Mouse (Mus musculus) midbrain, embryonic 10.5 days (tissue): Measurements from ENCODE around the gene Kcng1. TPM values are rescaled to one million over a fixed set of nuclear protein-coding genes. Genes with fewer than 3 reads are reported as not detected.

Experiments
- DNase-seq: peaks from one replicate; pipeline ENCODE4 v3.0.0-alpha.2; 2017; ENCODE audit warnings: low spot score
- H3K27ac ChIP-seq: fragments of 300-500 bp; sonication (generic); replicated peaks from 2 replicates; pipeline ENCODE4 v1.5.1; 2016; ENCODE audit warnings: mild to moderate bottlenecking
- H3K27me3 ChIP-seq: fragments of 300-500 bp; sonication (generic); 2 replicates; pipeline ENCODE4 v1.6.1; 2016; ENCODE audit warnings: low read depth, mild to moderate bottlenecking; ENCODE audit not compliant: poor library complexity, severe bottlenecking
- H3K36me3 ChIP-seq: fragments of 300-500 bp; sonication (generic); 2 replicates; pipeline ENCODE4 v1.6.1; 2016; ENCODE audit warnings: mild to moderate bottlenecking, moderate library complexity
- H3K4me1 ChIP-seq: fragments of 300-500 bp; sonication (generic); 2 replicates; pipeline ENCODE4 v1.6.1; 2016
- H3K4me3 ChIP-seq: fragments of 300-500 bp; sonication (generic); 2 replicates; pipeline ENCODE4 v1.5.1; 2016; ENCODE audit warnings: mild to moderate bottlenecking, moderate library complexity
- H3K9me3 ChIP-seq: fragments of 300-500 bp; sonication (generic); replicated peaks from 2 replicates; pipeline ENCODE4 v1.6.1; 2016; ENCODE audit warnings: mild to moderate bottlenecking
- WGBS: fragments of 180-500 bp; shearing (Covaris S2); methylation state at CpG from one replicate; pipeline ENCODE4 v1.1.7; 2016; 5-methylcytosine and 5-hydroxymethylcytosine counted together
- polyA plus RNA-seq: library from polyadenylated mRNA; unstranded; fragments of >200 nt; fragmentation: Nextera tagmentation; extraction: Ambion mirVana; gene quantifications from 2 replicates; pipeline ENCODE4 v1.2.1, GENCODE M21; 2016

Gene Kcng1
- polyA plus RNA-seq, 1 experiment from 2014 or later = 4.4 TPM

DNA sequence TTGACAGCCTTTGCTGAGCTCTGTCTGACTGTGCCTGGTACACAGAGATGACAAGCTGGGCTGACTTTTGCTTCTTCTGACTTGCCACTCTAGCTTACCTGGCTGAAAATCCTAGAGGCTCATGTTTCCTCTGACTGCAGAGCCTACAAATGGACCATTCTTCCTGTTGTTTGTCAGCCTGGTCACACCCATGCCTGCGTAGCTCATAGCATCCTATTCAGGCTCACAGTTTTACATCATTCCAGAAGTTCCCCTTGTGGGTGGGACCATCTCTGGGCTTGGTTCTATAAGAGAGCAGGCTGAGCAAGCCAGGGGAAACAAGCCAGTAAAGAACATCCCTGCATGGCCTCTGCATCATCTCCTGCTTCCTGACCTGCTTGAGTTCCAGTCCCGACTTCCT is 8.3 kb upstream of the Kcng1 start:
- H3K36me3 ChIP-seq = no peaks in the 10 kb centered on the region
- peaks cover 13% of the 10 kb centered on the region; the same call in 1 of the 2 replicates for H3K27me3 ChIP-seq
- H3K9me3 ChIP-seq = peaks cover 8% of the 10 kb centered on the region; the same call in 1 of the 2 replicates
- no peak overlapping the region for H3K4me3 ChIP-seq
- WGBS = 82% methylated on average over 2 of the region's 2 CpGs
- DNase-seq = no peak
- H3K4me1 ChIP-seq = peaks cover 45% of the 10 kb centered on the region
- H3K27ac ChIP-seq = no peak overlapping the region

DNA sequence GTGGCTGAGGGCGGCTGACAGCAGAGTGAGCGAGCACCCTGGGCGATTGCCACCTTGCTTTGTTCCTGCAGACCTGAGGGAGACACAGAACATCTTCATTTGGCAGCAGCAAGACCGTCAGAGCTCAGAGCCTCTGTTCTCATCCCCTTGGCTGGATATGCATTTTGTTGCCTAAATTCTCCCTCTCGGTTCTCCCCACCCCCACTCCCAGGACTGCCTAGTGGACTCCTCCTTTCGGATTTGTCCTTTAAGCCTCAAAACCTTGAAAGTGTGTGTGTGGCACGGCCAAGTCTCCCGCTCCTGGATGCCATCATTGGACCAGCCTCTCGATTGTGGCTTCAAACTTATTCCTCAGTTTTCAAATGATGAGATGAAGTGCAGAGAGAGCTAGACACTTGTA is 7.5 kb upstream of the Kcng1 start:
- Histone ChIP-seq H3K4me3 (no peak overlapping the region), H3K27ac (no peak overlapping the region), H3K4me1 (peaks cover 43% of the 10 kb centered on the region), H3K9me3 (peaks cover 8% of the 10 kb centered on the region; the same call in 1 of the 2 replicates), H3K36me3 (no peaks in the 10 kb centered on the region), H3K27me3 (peaks cover 17% of the 10 kb centered on the region)
- 59% methylated on average over 9 of the region's 9 CpGs for WGBS
- no peak for DNase-seq

DNA sequence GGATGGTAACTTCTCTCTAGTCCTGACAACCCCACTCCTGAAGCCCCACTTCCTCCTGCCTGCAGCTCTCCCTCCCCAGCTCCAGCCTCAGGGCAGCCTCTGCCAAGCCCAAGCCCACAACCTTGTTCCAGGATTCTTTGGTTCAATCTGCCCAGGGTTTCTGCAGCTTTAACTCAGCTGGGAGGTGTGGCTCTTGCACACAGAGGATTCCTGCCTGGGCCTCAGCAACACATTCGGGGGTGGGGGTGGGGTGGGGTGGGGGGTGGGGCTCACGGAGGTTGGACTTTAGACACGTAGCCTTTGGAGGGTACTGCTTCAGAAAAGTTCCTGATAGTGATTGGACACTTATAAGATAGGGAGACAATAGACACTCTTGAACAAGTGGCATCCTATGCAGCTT is 5.5 kb upstream of the Kcng1 start:
- H3K4me3 ChIP-seq = no peak overlapping the region
- H3K4me1 ChIP-seq = peaks cover 28% of the 10 kb centered on the region
- H3K9me3 ChIP-seq = peaks cover 8% of the 10 kb centered on the region; the same call in 1 of the 2 replicates
- H3K27ac ChIP-seq = 0 out of 2 replicates have a peak overlapping the region, but pooled peaks have one; percentile 38
- H3K27me3 ChIP-seq = peaks cover 35% of the 10 kb centered on the region
- H3K36me3 ChIP-seq = no peaks in the 10 kb centered on the region
- no peak for DNase-seq
- WGBS = 15% methylated on average over 3 of the region's 3 CpGs

DNA sequence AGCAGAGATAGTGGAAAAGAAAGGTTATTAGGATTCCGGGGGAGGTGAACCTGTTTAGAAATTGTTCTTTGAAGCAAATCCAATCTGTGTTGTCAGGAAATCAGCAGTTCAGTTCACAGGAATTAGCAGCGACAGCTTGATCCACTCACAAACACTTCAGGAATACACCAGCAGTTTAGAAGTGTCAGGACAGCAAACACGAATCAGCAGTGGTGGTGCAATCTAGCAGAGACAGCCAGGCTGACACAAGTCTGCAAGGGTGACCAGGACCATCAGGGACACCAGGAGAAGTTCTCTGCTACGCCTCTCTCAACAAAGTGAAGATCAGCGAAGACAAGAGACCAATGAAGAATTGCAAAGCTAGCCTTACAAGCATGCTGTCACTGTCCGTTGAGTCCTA is 3.6 kb upstream of the Kcng1 start:
- 90% methylated on average over 6 of the region's 6 CpGs for WGBS
- no peak overlapping the region for H3K4me3 ChIP-seq
- DNase-seq = no peak
- H3K27me3 ChIP-seq = peaks cover 54% of the 10 kb centered on the region
- H3K27ac ChIP-seq = no peak overlapping the region
- H3K4me1 ChIP-seq = peaks cover 39% of the 10 kb centered on the region
- no peaks in the 10 kb centered on the region for H3K36me3 ChIP-seq
- no peaks in the 10 kb centered on the region; the same call in 1 of the 2 replicates for H3K9me3 ChIP-seq

DNA sequence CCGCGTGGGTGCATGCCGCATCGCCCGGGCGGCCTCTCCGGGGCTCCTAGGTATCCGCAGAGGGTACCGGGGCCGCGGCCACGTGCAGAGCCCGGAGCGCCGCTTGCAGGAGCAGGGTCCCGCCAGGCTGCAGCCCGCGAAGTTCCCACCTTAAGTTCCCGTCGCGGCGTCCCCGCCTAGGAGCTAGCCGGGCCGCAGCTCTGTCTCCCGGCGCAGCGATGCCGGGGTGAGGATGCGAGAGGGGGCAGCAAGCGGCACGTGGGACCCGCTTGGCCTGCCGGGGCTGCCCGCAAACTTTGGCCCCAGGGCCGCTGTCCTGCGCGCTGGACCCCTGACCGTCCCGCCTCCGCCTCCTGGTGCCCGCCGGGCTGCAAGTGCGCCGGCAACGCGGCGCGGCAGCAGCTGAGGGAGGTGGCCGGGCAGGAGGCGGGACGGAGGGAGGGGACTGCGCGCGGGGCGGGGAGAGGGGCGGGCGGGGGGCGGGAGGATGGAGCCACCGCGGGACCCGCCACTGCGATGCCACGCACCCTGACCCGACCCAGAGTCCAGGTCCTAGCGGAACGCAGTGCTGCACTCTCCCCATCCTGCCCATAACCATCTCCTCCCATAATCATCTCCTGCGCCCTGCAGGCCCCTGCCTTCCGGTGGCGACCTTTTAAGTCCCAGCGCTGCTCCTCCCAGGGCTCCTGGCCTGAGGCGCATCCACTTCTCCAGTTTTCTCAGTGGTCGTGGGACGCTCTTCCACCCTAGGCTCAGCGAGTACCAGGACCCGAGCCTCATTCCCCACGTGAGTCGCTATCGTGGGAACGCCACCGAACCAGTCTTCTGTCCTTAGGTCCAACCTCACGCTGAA is 581 bp downstream of the Kcng1 start:
- H3K4me1 ChIP-seq = peaks cover 49% of the 10 kb centered on the region
- WGBS = under 1% methylated on average over 77 of the region's 82 CpGs
- H3K36me3 ChIP-seq = no peaks in the 10 kb centered on the region
- peak overlapping the region; percentile 82 for H3K27ac ChIP-seq
- H3K4me3 ChIP-seq = peak overlapping the region; percentile 69
- H3K27me3 ChIP-seq = peaks cover 83% of the 10 kb centered on the region
- no peaks in the 10 kb centered on the region; the same call in 1 of the 2 replicates for H3K9me3 ChIP-seq
- peak; percentile 80 for DNase-seq

DNA sequence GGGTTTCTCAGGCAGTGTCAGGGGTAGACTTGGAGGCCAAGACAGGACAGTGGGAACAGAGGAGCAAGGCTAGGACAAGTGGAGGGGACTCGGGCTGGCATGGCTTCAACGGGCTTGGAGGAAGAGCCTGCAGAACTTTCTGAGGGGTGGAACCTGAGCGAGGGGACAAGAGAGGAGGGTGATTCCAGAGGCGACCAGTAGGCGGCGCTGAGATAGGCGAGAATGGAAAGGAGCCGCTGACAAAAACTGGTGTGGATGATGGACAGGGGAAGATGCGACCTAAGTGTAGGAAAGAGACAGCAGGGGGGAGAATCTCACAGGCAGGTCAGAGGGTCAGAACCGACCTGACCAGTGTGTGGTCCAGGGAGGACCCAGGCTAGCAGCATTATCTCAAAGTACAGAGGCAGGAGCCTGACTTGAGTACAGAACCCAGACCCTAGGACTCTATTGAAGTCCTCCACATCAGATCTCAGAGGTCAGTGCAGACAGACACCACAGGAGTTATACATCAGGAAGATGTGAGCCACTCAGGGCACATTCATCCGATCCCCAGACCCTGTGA is 7.1 kb downstream of the Kcng1 start:
- no peak overlapping the region for H3K27ac ChIP-seq
- 14% methylated on average over 11 of the region's 11 CpGs for WGBS
- no peak overlapping the region for H3K4me3 ChIP-seq
- peaks cover 36% of the 10 kb centered on the region for H3K4me1 ChIP-seq
- DNase-seq = peak; percentile 77
- H3K36me3 ChIP-seq = no peaks in the 10 kb centered on the region
- H3K27me3 ChIP-seq = peaks cover 56% of the 10 kb centered on the region
- no peaks in the 10 kb centered on the region for H3K9me3 ChIP-seq

DNA sequence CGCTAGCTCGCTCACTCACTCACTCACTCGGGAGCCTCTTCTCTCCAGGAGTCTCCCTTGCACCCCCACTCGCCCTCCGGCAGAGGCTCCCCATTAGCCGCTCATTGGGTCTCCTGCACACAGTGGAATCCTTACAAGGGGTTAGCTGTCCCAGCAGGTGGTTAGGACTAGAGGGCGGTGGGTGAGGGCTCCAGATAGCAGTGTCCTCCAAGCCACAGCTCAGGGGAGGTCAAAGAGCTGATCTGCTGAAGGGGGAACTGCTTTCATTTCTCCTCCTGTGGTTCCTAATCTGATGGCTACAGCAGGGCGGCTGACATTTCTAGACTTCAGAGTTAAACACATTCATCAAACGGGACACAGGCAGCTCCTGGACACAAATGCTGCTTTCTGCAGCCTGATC is 8.1 kb downstream of the Kcng1 start:
- DNase-seq = no peak
- Histone ChIP-seq H3K4me1 (peaks cover 31% of the 10 kb centered on the region), H3K4me3 (no peak overlapping the region), H3K27ac (no peak overlapping the region; the same call in 1 of the 2 replicates), H3K27me3 (peaks cover 45% of the 10 kb centered on the region), H3K36me3 (peaks cover 7% of the 10 kb centered on the region), H3K9me3 (no peaks in the 10 kb centered on the region)
- WGBS = 46% methylated on average over 9 of the region's 9 CpGs

DNA sequence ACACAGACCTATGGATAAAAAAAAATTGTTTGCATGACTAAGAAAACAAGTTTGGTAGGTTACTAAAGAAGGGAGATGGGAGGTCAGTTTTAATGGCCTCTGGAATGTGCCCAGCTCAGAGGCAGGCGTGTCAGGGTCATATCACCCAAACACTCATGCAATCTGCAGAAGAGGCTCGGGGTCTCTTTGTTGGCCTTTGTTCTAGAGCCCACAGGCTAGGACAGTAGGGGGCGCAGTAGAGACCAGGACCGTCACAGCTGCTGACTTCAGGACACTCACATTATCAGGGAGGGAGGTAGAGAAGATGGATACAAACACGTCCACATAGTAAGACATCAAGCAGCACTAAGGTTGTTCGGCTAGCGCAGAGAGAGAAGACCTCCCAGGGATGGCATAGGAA is 13.5 kb downstream of the Kcng1 start:
- Histone ChIP-seq H3K9me3 (no peaks in the 10 kb centered on the region), H3K27me3 (peaks cover 3% of the 10 kb centered on the region), H3K4me3 (peak overlapping the region; percentile 20), H3K27ac (no peak overlapping the region; the same call in 1 of the 2 replicates), H3K4me1 (peaks cover under 1% of the 10 kb centered on the region; the same call in 1 of the 2 replicates), H3K36me3 (peaks cover 13% of the 10 kb centered on the region)
- peak; percentile 65 for DNase-seq
- 45% methylated on average over 7 of the region's 7 CpGs for WGBS

DNA sequence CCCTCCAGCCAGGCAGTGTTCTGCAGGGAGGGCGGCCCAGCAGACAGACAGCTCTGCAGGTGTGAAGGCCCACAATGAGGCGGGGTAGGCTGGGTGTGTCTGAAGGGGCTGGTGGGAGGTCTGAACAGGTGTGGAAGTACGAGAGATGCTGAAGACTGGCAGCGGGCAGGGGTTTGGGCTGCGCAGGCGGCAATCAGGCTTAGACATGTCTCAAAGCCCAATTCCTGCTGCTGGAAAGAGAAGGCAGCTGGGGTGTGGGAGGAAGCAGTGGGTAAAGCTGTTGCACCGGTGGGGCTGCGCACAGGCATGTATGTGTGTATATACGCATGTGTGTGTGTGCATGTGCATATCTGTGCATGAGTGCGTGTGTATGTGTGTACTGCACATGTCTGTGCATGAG is 20.6 kb downstream of the Kcng1 start:
- H3K36me3 ChIP-seq = peaks cover 19% of the 10 kb centered on the region; the same call in 1 of the 2 replicates
- no peaks in the 10 kb centered on the region for H3K4me1 ChIP-seq
- H3K27me3 ChIP-seq = peaks cover 19% of the 10 kb centered on the region
- WGBS = 91% methylated on average over 10 of the region's 10 CpGs
- no peak overlapping the region for H3K27ac ChIP-seq
- no peak overlapping the region for H3K4me3 ChIP-seq
- no peak for DNase-seq
- H3K9me3 ChIP-seq = no peaks in the 10 kb centered on the region

DNA sequence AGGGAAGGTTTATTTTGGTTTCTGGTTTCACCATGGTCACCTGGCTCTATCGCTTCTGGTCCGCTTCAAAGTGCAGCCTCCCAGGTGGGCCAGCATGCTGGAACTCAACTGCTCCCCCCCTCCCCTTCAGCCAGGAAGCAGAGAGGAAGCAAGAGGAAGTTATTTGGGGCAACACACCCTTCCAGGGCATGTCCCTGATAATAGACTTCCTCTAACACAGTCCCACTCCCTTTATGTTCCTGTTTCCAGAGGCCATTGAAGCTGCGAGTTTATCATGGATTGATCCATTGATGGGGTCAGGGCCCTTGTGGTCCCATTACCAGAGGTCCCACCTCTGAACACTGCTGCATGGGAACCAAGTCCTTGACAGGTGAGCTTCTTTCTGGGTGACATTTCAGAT is 21.4 kb downstream of the Kcng1 start:
- H3K4me3 ChIP-seq = no peak overlapping the region
- H3K27me3 ChIP-seq = peaks cover 19% of the 10 kb centered on the region
- peaks cover 19% of the 10 kb centered on the region; the same call in 1 of the 2 replicates for H3K36me3 ChIP-seq
- DNase-seq = no peak
- 93% methylated on average over 3 of the region's 3 CpGs for WGBS
- H3K4me1 ChIP-seq = no peaks in the 10 kb centered on the region
- no peak overlapping the region for H3K27ac ChIP-seq
- H3K9me3 ChIP-seq = no peaks in the 10 kb centered on the region

DNA sequence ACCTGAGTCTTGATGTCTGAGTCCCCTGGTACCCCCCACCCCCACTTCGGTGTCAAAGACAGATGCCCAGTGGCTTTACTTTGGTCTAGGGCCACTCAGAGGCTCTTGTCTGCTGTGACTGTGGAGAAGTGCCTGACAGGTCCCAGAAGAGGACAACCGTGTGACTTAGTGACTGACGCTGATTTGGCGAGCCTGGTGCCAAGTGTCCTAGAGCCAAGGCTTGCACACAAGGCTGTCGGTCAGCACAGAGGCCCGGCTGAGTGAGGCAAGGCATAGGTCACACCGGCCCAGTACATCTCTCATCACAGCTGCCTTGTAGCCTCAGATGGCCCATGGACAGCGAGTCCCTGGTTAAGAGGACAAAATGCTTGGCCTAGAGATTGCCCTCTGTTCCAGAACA is 22.5 kb downstream of the Kcng1 start:
- 91% methylated on average over 8 of the region's 8 CpGs for whole genome bisulfite sequencing

DNA sequence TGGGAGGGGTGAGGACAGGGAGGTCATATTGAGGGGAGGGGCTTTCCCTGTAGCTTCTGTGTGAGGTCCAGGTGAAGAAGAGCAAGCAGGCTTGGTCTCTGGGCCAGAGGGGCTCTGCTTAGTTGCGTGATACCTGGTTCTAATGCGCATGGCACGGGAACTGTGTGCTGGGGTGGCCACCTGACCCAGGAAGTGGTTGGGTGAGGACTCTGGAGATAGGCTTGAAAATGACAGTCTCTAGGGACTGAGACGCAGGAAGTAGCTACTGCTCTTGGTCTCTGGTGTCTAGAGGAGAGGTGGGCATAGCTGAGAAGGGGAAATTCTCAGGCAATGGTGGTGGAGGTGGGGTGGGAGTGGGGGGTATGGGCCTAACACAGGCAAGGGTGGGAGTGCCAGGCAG is 24.3 kb downstream of the Kcng1 start:
- WGBS = 84% methylated on average over 4 of the region's 4 CpGs
- no peak for DNase-seq

More for the DNA sequence above, 22.5 kb downstream of the Kcng1 start:
- no peaks in the 10 kb centered on the region for H3K9me3 ChIP-seq
- H3K36me3 ChIP-seq = peaks cover 19% of the 10 kb centered on the region; the same call in 1 of the 2 replicates
- no peak overlapping the region for H3K4me3 ChIP-seq
- no peaks in the 10 kb centered on the region for H3K4me1 ChIP-seq
- DNase-seq = no peak
- peaks cover 19% of the 10 kb centered on the region for H3K27me3 ChIP-seq
- no peak overlapping the region for H3K27ac ChIP-seq

DNA sequence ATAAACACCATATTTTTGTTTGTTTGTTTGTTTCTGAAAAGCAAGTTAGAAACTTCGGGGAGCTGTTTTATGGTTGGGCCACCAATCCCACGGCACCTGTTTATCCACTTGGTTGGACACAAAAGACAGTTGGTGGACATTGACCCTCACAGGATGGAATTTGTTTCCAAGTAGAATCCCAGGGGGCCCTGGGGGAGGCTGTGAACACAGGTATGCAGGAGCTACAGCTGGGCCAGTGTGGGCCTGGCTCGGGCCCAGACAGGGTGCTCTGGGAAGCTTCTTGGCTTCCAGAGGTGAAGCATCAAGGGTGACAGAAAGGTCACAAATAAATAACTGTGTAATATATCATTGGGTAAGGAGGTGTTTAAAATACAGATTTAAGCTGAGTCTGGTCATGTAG is 25.0 kb downstream of the Kcng1 start:
- Histone ChIP-seq H3K27me3 (peaks cover 11% of the 10 kb centered on the region), H3K4me3 (no peak overlapping the region), H3K36me3 (peaks cover 7% of the 10 kb centered on the region; the same call in 1 of the 2 replicates), H3K4me1 (peaks cover 8% of the 10 kb centered on the region), H3K27ac (no peak overlapping the region), H3K9me3 (no peaks in the 10 kb centered on the region)
- 89% methylated on average over 3 of the region's 3 CpGs for WGBS
- no peak for DNase-seq

More for the DNA sequence above, 24.3 kb downstream of the Kcng1 start:
- Histone ChIP-seq H3K4me1 (peaks cover 8% of the 10 kb centered on the region), H3K4me3 (no peak overlapping the region), H3K27me3 (peaks cover 11% of the 10 kb centered on the region; the same call in 1 of the 2 replicates), H3K27ac (no peak overlapping the region), H3K36me3 (peaks cover 11% of the 10 kb centered on the region; the same call in 1 of the 2 replicates), H3K9me3 (no peaks in the 10 kb centered on the region)
